Mouse (Mus musculus) adrenal gland, postnatal 4 days (tissue): ENCODE data around the gene Kctd15. TPM values are rescaled to one million over a fixed set of nuclear protein-coding genes. Genes with fewer than 3 reads are reported as not detected.
A peak's percentile ranks its signal among the peaks of the same experiment; 100 is the strongest.

Source experiments
- DNase-seq, 2 experiments: peaks; one replicate each; pipeline ENCODE4 v3.0.0; 2021 to 2022; ENCODE audit warnings: low spot score in 2 of 2, mixed read lengths in 2 of 2
- total RNA-seq, 2 experiments: library from RNA; stranded (reverse); gene quantifications; 2 replicates each; pipeline ENCODE4 v1.2.3; 2021

Kctd15 gene
- total RNA-seq, 2 experiments from 2014 or later, result 15.6 to 19.9 TPM

DNA sequence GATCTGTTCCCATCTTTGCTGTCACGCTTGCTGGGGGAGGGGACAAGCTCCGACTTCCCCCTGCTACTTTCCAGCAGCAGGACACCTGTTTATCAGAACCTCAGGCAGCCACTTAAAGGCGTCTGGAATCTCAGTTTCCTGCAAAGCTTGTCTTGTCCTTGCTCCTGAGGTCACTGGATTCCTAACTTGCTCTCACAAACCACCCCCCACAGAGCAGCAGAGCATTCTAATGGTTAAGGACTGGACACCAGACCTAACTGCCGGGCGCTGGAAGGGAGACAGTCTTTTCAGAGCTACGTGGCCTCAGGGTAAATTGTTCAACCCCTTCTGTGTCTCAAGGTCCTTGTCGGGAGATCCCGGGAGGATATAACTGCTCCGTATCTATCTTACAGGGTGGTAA is 12.8 kb upstream of the Kctd15 start:
- DNase-seq, result no peak

DNA sequence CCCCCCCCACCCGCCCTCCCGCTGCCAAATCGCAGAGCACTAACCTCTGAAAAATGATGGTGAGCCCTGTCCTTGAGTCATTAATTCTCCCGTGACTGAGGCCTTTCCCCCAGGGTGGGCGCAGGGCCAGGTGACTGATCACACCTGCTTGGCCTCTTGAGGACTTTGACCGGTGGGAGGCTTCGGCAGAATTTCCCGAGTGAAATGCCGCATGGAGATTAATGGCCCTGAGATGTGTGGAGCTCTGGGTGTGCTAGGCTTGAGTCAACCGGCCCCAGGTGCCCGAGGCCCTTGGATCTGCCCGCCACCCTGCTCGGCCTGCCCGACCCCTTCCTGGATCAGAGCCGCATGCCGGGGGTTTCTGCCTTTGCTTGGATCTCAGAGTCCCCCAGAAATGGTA is 11.3 kb upstream of the Kctd15 start:
- DNase-seq, result no peak

GRCm38 (mm10) chr7:34663145-34663544 is 6.6 kb upstream of the Kctd15 start:
- no peak for DNase-seq

DNA sequence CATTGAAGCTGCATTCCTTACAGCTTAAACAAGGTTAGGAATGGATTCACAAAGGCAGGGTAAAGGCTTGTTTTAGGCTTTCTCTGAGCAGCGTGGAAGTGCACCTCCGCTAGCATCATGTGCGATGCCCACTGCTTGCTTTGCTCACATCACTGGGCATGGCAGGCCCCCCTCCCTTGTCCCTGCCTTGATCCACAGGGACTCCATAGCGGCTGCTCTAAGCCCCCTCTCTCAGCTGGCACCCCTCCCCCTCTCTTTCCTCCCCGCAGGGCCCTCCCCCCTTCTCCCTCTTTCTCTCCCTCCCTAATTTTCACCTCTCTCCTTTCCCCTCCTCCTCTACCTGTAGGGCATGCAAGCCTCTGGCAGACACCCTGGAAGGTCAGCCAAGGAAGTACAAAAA is 5.7 kb upstream of the Kctd15 start:
- no peak for DNase-seq

GRCm38 (mm10) chr7:34659386-34660085 is 3.0 kb upstream of the Kctd15 start:
- no peak for DNase-seq

DNA sequence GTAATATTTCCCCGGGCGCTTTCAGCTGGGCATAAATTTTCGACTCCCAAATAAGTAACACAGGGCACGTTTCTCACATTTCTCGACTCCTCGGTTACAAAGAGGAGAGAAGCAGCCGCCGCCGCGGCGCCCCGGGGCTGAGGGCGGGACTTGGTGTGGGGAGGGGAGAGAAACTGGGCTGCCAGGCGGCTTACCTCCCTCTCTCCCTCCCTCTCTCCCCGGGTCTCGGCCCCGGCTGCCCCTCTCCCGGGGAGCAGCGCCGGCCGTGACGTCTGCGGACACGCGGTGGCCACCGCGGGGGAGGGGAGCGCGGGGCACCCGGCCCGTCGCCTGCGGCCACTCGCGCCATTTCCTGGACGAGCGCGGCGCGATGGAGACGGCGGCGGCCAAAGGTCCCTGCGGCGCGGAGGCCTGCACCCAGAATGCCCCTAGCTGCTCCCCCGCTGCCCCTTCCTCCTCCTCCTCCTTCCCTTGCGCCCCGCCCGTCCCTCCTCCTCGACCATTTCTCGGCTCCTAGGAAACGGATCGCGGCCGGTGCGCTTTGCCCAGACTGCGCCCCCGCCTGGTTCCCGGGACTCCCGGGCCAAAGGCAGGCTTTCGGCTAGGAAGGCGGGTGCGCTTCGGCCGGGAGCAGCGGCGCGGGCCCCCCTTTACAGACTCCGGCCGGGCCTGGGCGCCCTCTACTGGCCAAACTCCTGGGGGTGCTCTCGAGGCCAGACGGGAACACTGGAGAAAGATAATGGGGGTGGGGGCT is 1.3 kb downstream of the Kctd15 start:
- peak; percentile 83 to 84 for DNase-seq

- DNase-seq, result peak in 1 of 2 experiments; percentile 24
These were observed 2.0 kb downstream of the Kctd15 start for GRCm38 (mm10) chr7:34654441-34655085.

GRCm38 (mm10) chr7:34653731-34654440 is 2.6 kb downstream of the Kctd15 start:
- DNase-seq, result no peak

DNA sequence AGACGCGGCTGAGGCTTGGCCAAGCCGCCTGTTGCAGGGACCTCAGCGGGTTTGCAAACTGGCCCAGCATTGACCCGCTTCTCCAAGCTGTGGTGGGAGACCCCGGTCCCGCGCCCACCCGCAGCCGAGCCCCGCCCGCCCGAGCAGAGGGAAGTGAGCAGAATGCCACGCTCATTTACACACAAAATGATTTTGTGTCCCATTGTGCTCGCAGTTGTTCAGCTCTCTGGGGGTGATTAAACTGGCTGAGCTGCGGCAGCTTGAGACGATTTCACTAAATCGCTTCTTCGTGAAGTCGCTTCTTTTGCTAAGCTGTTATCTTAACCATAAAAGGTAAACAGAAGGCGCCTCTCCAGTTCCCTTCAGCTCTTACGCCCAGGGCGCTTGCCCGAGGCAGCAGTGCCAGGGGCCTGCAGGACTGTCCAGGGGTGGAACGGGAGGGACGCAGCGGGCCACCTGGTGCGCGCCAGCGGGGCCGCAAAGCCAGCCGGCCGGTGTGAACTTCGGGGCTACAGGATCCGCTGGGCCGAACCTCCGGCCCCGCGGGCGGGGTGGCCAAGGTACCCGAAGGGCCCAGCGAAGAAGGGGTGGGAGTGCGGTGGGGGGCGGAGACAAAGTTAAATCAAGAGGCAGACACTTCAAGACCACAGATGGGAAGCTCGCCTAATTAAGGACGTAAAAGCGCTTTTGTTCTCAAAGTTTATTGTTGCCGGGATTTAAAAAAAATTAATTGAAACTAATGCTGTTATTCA is 3.6 kb downstream of the Kctd15 start:
- DNase-seq, result no peak

- no peak for DNase-seq
These were observed 5.2 kb downstream of the Kctd15 start for GRCm38 (mm10) chr7:34651381-34651780.

DNA sequence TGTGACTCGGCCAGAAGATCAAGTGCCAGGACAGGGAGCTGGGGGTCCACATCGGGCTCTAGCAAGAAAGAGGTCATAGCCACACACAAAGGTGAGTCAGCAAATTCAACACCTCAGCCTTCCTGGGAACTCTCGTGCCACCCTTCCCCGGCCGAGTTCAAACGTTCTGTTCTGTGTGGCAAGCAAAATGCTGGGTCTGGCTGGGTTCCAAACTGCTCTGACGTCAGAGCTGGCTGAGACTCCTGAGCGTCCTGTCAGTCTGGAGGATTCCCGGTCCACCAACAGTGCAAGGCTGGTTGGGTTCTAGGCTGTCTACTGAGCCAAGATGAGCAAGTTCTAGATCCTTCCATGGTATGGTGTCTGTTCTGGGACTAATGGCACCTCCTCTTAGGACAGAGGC is 9.5 kb downstream of the Kctd15 start:
- DNase-seq, result peak; percentile 33 to 43

DNA sequence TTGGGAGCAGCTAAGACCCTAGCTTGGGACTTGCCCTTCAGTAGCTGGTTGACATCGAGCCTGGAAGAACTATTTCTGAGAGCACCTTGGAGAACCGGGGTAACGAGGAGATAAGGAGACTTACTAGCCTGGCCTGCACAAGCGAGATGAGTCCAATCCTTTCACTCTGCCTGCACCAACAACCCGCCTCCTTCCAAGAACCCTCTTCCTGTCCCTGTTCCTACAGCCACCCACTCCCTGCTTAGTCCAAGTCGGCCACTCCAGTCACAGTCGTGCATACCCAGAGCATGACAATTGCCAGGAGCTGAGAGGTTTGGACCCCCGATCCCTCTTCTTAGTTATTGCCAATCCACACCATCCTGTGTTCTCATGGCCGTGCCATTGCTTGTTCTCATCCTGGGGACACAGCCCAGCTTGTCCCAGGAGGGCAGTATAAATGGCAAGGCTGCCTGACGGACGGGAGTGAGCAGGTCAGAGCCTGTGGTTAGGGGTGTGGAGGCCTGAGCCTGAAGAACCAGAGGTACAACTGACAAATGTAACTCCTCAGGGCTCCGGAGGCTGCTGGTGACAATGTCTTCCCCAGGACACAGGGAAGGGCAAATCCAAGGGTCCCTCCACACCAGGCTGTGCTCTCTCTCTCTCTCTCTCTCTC is 10.3 kb downstream of the Kctd15 start:
- DNase-seq, result no peak

DNA sequence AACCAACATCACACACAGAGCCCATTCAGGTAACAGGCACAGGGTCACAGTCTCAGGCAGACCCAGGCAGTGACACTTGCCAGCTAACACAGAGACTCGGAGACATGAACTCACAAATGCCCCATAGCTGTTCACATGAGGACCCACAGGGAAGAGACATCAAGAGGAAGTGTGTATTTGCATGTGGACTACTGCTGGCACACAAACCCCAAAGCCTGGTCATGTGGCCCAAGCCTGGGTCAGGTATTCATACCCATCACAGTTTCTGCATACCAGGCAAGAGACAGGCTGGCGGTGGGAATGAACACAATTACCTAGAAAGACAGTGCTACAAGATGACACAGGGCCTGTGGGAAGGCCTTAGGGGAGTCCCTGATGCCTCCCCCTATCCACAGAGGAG is 10.9 kb downstream of the Kctd15 start:
- DNase-seq, result no peak

DNA sequence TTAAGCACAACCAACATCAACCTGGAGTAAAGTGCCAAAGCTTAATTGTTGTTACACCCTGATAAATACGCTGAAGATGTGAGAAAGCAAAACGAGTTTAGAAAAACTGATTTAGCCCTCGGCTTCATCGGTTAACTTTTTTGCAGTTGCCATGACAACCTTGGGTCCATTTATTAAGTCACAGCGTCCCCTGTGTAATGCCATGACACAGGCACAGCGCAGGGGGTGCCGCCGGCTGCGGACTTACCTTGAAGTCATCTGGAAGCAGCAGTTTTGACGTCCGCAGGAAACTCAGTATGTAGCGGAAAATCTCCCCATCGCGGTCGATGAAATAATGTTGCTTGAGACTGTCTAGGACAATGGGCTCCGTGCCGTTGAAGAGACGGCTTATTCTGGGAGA is 11.9 kb downstream of the Kctd15 start:
- no peak for DNase-seq

GRCm38 (mm10) chr7:34643329-34643728 is 13.2 kb downstream of the Kctd15 start:
- DNase-seq, result no peak

DNA sequence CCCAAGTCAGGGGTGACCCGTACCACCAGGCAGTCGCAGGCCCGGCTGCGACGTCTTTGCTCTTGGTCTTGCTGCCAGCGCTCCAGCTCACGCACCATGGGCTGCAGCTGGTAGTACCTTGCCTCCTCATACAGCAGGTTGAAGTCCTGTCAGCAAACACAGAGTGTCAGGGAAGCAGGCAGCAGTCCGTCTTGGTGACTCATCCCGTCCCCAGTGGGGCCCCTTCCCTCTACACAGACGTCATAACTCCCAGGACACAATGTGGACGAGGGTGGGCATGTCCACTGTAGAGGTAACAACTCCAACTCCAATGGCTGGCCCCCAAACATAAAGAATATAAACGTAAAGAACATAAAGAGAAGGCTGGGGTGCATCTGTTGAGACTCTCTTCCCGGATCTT is 14.6 kb downstream of the Kctd15 start:
- DNase-seq, result no peak

- no peak for DNase-seq
These were observed 16.7 kb downstream of the Kctd15 start for GRCm38 (mm10) chr7:34639798-34640197.

- no peak for DNase-seq
These were observed 19.9 kb downstream of the Kctd15 start for GRCm38 (mm10) chr7:34636661-34637060.

- DNase-seq, result no peak
These were observed 23.4 kb downstream of the Kctd15 start for GRCm38 (mm10) chr7:34632966-34633742.
